8 mouse cellular contexts compared by ENCODE assay signal in genomic region chr7:93079785-93080730, GRCm38 (mm10). TPM values are rescaled to one million over a fixed set of nuclear protein-coding genes. Genes with fewer than 3 reads are reported as not detected.
DNase-seq lines count a peak whose midpoint lies in the region; ATAC-seq and TF ChIP-seq lines count a peak whose summit lies in the region.

Gene Fam181b, plus strand, starts transcription at chr7:93079865.

- WGBS in forebrain, embryonic 15.5 days = under 1% methylated on average over 95 of the region's 96 CpGs
- under 1% methylated on average over 96 of the region's 96 CpGs for WGBS in liver, embryonic 16.5 days (ENCODE audit: insufficient replicate concordance)
- WGBS in neural tube, embryonic 14.5 days = under 1% methylated on average over 94 of the region's 96 CpGs

- peak; percentile 97 for ATAC-seq in forebrain, embryonic 15.5 days (replicated peaks)
- ATAC-seq in liver, embryonic 16.5 days (ENCODE audit: low read depth) = peak; percentile 71; the same call in 1 of the 2 replicates
- ATAC-seq in neural tube, embryonic 14.5 days (ENCODE audit: low read depth) = peak; percentile 96

- no peaks in the 10 kb centered on the region for H3K4me1 ChIP-seq in ES-Bruce4 (ENCODE audit: control insufficient read depth, insufficient read depth, low read length)
- peaks cover 37% of the 10 kb centered on the region for H3K4me1 ChIP-seq in forebrain, embryonic 15.5 days
- no peaks in the 10 kb centered on the region for H3K4me1 ChIP-seq in liver, embryonic 16.5 days (ENCODE audit: control insufficient read depth, low read depth, low read length)
- peaks cover 16% of the 10 kb centered on the region; the same call in 1 of the 2 replicates for H3K4me1 ChIP-seq in neural tube, embryonic 14.5 days (ENCODE audit: control insufficient read depth, insufficient read depth, low read length)

- intact Hi-C loops in heart, postnatal 10 days (cut with DNase I) = loop anchor here (10.0 kb wide), 1 partner anchor 515 kb away; the partner anchor contains the start of gene Ccdc90b

- TF ChIP-seq EP300 in ES-Bruce4 (IDR thresholded peaks at IDR 0.05; ENCODE audit: insufficient read depth, low read depth, low read length) = no peak

- no peak within 1 kb of the TSS for H3K27ac ChIP-seq in ES-Bruce4 (ENCODE audit: insufficient read depth, low read length)
- peak within 1 kb of the TSS; percentile 86 for H3K27ac ChIP-seq in forebrain, embryonic 15.5 days (replicated peaks)
- peak within 1 kb of the TSS; percentile 91 for H3K27ac ChIP-seq in layer of hippocampus, adult 2 months
- H3K27ac ChIP-seq in liver, embryonic 16.5 days (ENCODE audit: low read length) = no peak within 1 kb of the TSS
- H3K27ac ChIP-seq in neural tube, embryonic 14.5 days (ENCODE audit: low read depth, low read length) = peak within 1 kb of the TSS; percentile 86

- TF ChIP-seq POLR2A in ES-Bruce4 (IDR thresholded peaks at IDR 0.05; ENCODE audit: insufficient read depth, low read length) = no peak

- H3K9ac ChIP-seq in ES-Bruce4 (ENCODE audit: low read depth, poor library complexity, severe bottlenecking) = peak within 1 kb of the TSS; percentile 31
- peak within 1 kb of the TSS; percentile 87 for H3K9ac ChIP-seq in forebrain, embryonic 15.5 days (replicated peaks)
- H3K9ac ChIP-seq in liver, embryonic 16.5 days (ENCODE audit: low read depth, low read length) = no peak within 1 kb of the TSS
- H3K9ac ChIP-seq in neural tube, embryonic 14.5 days (replicated peaks; ENCODE audit: low read depth, low read length) = peak within 1 kb of the TSS; percentile 95

- no peaks in the 10 kb centered on the region for H3K9me3 ChIP-seq in ES-Bruce4 (replicated peaks; ENCODE audit: control insufficient read depth, insufficient read depth, low read length, poor library complexity, severe bottlenecking)
- H3K9me3 ChIP-seq in forebrain, embryonic 15.5 days = no peaks in the 10 kb centered on the region
- H3K9me3 ChIP-seq in liver, embryonic 16.5 days (replicated peaks; ENCODE audit: control insufficient read depth, low read length) = no peaks in the 10 kb centered on the region
- H3K9me3 ChIP-seq in neural tube, embryonic 14.5 days (ENCODE audit: control insufficient read depth, low read length) = no peaks in the 10 kb centered on the region

- H3K27me3 ChIP-seq in ES-Bruce4 (ENCODE audit: control insufficient read depth, insufficient read depth, low read length, poor library complexity, severe bottlenecking) = peaks cover 3% of the 10 kb centered on the region
- H3K27me3 ChIP-seq in forebrain, embryonic 15.5 days = no peaks in the 10 kb centered on the region
- H3K27me3 ChIP-seq in liver, embryonic 16.5 days (ENCODE audit: control insufficient read depth, insufficient read depth, low read depth, low read length) = peaks cover 35% of the 10 kb centered on the region
- H3K27me3 ChIP-seq in neural tube, embryonic 14.5 days (ENCODE audit: control insufficient read depth, insufficient read depth, low read length) = no peaks in the 10 kb centered on the region

- no peak for TF ChIP-seq CTCF in ES-Bruce4 (IDR thresholded peaks at IDR 0.05; ENCODE audit: low read depth, low read length)
- TF ChIP-seq CTCF in layer of hippocampus, adult 2 months (conservative IDR thresholded peaks at IDR 0.05) = peak; percentile 69

- H3K36me3 ChIP-seq in ES-Bruce4 (ENCODE audit: control insufficient read depth, insufficient read depth, low read length, poor library complexity, severe bottlenecking) = no peaks in the 10 kb centered on the region
- no peaks in the 10 kb centered on the region for H3K36me3 ChIP-seq in forebrain, embryonic 15.5 days
- no peaks in the 10 kb centered on the region for H3K36me3 ChIP-seq in liver, embryonic 16.5 days (ENCODE audit: control insufficient read depth, insufficient read depth)
- H3K36me3 ChIP-seq in neural tube, embryonic 14.5 days (ENCODE audit: control insufficient read depth, insufficient read depth, low read length) = no peaks in the 10 kb centered on the region

- peak within 1 kb of the TSS; percentile 79 for H3K4me2 ChIP-seq in forebrain, embryonic 15.5 days (replicated peaks)
- H3K4me2 ChIP-seq in liver, embryonic 16.5 days (ENCODE audit: low read depth, low read length) = peak within 1 kb of the TSS; percentile 59
- H3K4me2 ChIP-seq in neural tube, embryonic 14.5 days (ENCODE audit: low read depth, low read length) = peak within 1 kb of the TSS; percentile 80

- peak within 1 kb of the TSS; percentile 86 for H3K4me3 ChIP-seq in ES-Bruce4 (ENCODE audit: low read depth, low read length)
- peak within 1 kb of the TSS; percentile 86 for H3K4me3 ChIP-seq in forebrain, embryonic 15.5 days
- peak within 1 kb of the TSS; percentile 68 for H3K4me3 ChIP-seq in layer of hippocampus, adult 2 months
- peak within 1 kb of the TSS; percentile 48 for H3K4me3 ChIP-seq in liver, embryonic 16.5 days (ENCODE audit: low read depth, low read length)
- peak within 1 kb of the TSS; percentile 89 for H3K4me3 ChIP-seq in neural tube, embryonic 14.5 days (ENCODE audit: low read depth, low read length)

- peak; percentile 67 for DNase-seq in cerebellum, adult 11 months
- peak; percentile 73 to 76 for DNase-seq in heart, postnatal 10 days
- DNase-seq in layer of hippocampus, adult 2 months (ENCODE audit: low spot score in 2 of 2) = peak; percentile 73 to 79
- DNase-seq in B cell, adult 2 months = no peak

RNA-seq across cellular contexts. Expression of gene Fam181b, which starts in this region (rescaled TPM):
- 0.44 and 0.70 TPM in 2 replicates for polyA plus RNA-seq in ES-Bruce4 (2011; ENCODE audit: insufficient read depth, insufficient read length, low read depth, missing spikeins)
- 33.6 and 35.6 TPM in 2 replicates for polyA plus RNA-seq in forebrain, embryonic 15.5 days (2015; fragmentation: Nextera tagmentation; extraction: Ambion mirVana)
- total RNA-seq in heart, postnatal 10 days (2021) = 1 to 10 TPM; 8.0 to 8.9 TPM
- 10 to 100 TPM; 16.7 to 17.6 TPM for total RNA-seq in layer of hippocampus, adult 2 months (2021)
- polyA plus RNA-seq in liver, embryonic 16.5 days (2015; fragmentation: Nextera tagmentation; extraction: Ambion mirVana) = 0.09 TPM in 1 of 2 replicates, not detected in the other
- polyA plus RNA-seq in neural tube, embryonic 14.5 days (2014; fragmentation: Nextera tagmentation; extraction: Ambion mirVana) = 61.6 and 61.7 TPM in 2 replicates

Comparison
In these comparisons a context has a peak if more than half of its experiments do, and no peak if none do; other contexts are left out.
1. RNA of gene Fam181b (polyA plus RNA-seq): 61.6 to 61.7 TPM in neural tube, embryonic 14.5 days and 33.6 to 35.6 TPM in forebrain, embryonic 15.5 days; 0.44 to 0.70 TPM in ES-Bruce4 and 0.09 TPM in liver, embryonic 16.5 days; every median in the first group is over 10 times any median in the second.
2. Peak in ATAC-seq, H3K4me3 ChIP-seq and H3K4me2 ChIP-seq in liver, embryonic 16.5 days; RNA of the gene not detected or under 1 TPM.
3. H3K27ac ChIP-seq: peak in forebrain, embryonic 15.5 days (single experiment), layer of hippocampus, adult 2 months (single experiment) and neural tube, embryonic 14.5 days (single experiment); none in ES-Bruce4 (single experiment) and liver, embryonic 16.5 days (single experiment).
4. DNase-seq: peak in cerebellum, adult 11 months (single experiment), heart, postnatal 10 days (2 of 2) and layer of hippocampus, adult 2 months (2 of 2); none in B cell, adult 2 months (0 of 2).
5. Peak in every context shown above with its lines, with median percentiles within 50 percentile points of each other: H3K4me3 ChIP-seq, ATAC-seq and H3K4me2 ChIP-seq.